Mouse (Mus musculus) fat pad, adult 2 months (tissue): ENCODE data around the gene Ccar1.
"Not testable (repeated sequence)": the region's sequence is repeated elsewhere in the genome, so short reads cannot be mapped to it uniquely, and the experiment has no call there.

ENCODE experiments used
- DNase-seq: peaks from one replicate; pipeline ENCODE4 v3.0.0-alpha.2; 2011; ENCODE audit warnings: low read depth, low spot score; ENCODE audit errors: extremely low read depth

The Ccar1 gene

DNA sequence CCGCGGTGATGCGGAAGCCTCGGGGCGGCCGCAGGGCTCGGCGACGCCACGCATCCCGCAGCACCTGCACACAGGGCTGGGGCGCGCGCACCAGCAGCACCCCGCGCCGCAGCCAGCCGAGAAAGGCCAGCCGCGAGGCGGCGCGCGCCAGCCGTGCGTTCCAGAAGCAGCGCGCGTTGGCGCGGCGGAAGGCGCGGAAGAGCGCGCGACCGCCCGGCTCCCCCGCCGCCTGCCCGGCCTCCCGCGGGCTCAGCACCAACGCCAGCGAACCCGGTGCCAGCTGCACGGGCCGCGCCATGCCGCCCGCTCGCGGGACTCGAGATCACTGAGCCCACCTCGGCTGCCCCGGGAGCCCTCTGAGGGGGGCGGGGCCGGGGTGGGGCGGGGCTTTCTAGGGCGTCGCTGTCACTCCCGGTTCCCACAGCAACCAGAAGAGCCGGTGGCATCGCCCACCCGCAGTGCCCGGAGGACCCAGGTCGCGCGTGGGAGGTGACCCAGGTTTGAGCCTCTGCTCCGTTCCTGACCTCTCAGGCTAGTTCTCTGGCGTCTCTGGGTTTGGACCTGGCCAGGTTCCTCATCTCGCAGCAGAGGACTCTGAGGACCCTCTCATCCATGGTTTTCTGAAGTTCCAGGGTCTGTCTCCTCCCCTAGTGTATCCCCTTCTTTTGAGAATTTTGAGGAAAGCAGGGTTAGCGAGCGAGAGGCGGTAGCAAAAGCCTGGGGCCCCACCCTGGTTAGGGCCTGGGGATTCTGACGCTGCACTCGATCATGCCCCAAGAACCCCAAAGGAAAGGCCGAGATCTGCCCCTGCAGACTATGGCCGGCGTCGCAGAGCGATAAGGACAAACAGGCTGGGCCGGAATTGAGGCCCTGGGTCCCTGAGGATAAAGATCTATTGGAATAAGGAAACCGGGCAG lies 66.1 kb downstream of the Ccar1 start, which contains the start of gene Stox1:
Gene Stox1, minus strand, starts transcription at position 358 of the 917 bp plus-strand sequence.
- no peak for DNase-seq

DNA sequence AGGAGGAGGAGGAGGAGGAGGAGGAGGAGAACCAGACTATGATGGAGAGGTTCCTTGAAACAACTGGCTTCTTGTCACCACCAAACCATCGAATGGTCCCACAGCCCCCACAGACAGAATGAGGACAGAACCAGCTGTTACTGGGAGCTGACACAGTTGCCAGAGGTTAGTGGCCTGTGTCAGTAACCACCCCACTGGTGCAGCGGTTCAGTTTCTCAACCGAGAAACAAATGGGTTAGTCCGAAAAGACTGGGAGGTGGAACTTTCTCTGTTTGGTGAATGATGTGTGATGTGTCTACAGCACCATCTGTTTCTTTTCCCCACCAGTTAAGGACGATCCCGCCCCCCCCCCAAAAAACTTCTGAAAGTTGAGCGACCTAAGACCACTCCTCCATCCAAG lies 67.2 kb downstream of the Ccar1 start:
- DNase-seq = no peak

DNA sequence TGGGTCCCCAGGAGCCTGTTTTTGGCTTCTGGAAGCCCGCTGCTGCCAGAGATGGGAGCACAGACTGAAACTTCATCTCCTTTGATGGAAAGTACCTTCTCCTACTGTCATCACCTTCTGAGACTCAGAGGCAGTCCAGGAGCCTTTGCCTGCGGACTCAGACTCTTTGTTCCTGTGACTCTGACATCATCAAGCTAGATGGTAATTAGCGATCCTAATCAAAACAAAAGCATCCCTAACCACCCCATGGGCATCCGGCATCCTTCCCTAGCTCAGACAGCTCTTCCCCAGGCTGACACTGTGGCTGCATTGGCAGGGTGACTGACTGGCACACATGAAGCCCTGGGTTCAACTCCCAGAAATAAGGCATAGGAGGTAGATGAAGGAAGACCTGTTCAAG lies 69.4 kb downstream of the Ccar1 start:
- no peak for DNase-seq

DNA sequence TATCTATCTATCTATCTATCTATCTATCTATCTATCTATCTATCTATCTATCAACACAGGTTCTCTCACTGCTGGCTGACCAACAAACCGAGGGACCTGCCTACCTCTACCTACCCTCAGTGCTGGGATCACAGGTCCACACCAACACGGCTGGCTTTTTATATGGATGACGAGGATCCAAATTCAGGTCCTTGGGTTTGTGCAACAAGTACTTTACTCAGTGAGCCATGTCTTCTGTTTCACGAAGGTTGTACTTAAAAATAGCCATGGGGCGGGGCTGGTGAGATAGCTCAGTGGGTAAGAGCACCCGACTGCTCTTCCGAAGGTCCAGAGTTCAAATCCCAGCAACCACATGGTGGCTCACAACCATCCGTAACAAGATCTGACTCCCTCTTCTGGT lies 71.5 kb downstream of the Ccar1 start:
- DNase-seq = not testable (repeated sequence)

DNA sequence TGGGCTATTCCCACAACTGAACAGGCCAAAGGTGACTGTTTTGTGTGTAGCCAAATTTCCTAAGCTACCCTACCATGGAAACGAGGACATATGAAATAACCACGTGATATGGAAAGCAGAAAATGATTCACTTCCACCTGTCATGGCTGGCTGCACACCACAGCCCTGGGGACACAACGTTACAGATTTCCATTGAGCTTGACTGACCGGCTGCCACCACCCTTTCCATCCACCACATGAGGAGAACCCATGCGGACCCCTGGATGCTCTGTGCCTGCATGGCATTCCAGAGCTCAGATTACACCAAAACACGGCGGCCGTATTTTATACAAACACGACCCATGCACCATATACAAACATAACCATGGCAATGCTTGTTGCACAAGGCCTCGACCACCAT lies 78.6 kb downstream of the Ccar1 start:
- no peak for DNase-seq

DNA sequence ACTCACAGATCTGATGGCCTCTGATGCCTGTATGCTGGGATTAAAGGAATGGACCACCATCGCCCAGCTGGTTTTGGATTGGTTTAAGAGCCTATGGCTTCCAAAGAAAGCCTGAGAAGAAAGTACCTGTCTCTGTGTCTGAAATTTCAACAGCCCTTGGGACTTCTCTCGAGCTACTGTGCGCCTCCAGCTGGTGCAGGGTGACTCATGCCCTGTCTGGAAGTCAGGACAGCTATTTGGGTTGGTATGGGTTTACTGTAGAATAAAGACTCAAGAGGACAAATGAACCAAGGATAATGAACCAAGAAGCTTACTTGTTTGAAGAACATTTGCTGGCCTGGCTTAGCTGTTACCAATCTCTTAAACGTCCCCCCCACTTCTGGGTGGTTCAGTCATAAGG lies 88.5 kb downstream of the Ccar1 start:
- DNase-seq = no peak

DNA sequence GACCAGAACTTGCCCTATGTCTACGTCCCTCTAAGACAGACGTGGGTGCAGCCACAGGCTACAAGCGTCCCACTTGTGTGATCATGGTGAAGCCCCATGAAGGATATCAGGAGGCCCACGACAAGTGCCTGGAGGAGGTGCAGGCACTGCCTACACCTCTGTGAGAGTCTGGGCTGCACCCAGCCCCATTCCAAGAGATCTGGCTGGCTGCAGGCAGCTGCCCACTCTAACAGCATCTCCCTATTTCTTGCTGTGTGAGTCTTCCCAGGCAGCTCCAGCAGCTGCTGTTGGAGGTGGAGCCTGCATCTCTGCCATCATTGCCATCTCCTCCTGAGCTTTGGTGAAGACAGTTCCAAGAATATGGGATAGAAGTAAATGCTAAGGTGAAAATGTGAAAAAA lies 89.7 kb downstream of the Ccar1 start:
- no peak for DNase-seq
